Mouse (Mus musculus) MEL (cell line): ENCODE data around the gene Thbs3.
A peak's percentile ranks its signal among the peaks of the same experiment; 100 is the strongest.

Source experiments
- CTCF ChIP-seq, 3 experiments: IDR thresholded peaks in 2 of 3; conservative IDR thresholded peaks in 1 of 3; 2 replicates each; pipeline ENCODE4 v1.5.1; 2011 to 2012; ENCODE audit warnings: low read length in 3 of 3, low read depth in 2 of 3, mild to moderate bottlenecking in 2 of 3, improper control_type of control experiment in 1 of 3, inconsistent platforms in 1 of 3, mixed read lengths in 1 of 3, moderate library complexity in 1 of 3; ENCODE audit not compliant: control insufficient read depth in 1 of 3, insufficient read depth in 1 of 3, poor library complexity in 1 of 3, severe bottlenecking in 1 of 3
- MEF2A ChIP-seq: IDR thresholded peaks from 2 replicates; pipeline ENCODE4 v1.6.1; 2014; ENCODE audit warnings: low read depth, mild to moderate bottlenecking, inconsistent platforms, low read length, improper control_type of control experiment; ENCODE audit not compliant: poor library complexity, insufficient replicate concordance, severe bottlenecking; ENCODE audit errors: extremely low read depth
- MXI1 ChIP-seq: IDR thresholded peaks from 2 replicates; pipeline ENCODE4 v1.6.1; 2011; ENCODE audit warnings: mild to moderate bottlenecking, low read depth, low read length, improper control_type of control experiment
- POLR2A ChIP-seq, 2 experiments: IDR thresholded peaks; 2 replicates each; pipeline ENCODE4 v1.6.1; 2011 to 2012; ENCODE audit warnings: low read length in 2 of 2, mild to moderate bottlenecking in 2 of 2, control low read depth in 1 of 2, improper control_type of control experiment in 1 of 2, low read depth in 1 of 2, moderate library complexity in 1 of 2; ENCODE audit not compliant: control insufficient read depth in 1 of 2, insufficient read depth in 1 of 2, poor library complexity in 1 of 2
- TAL1 ChIP-seq: IDR thresholded peaks from 2 replicates; pipeline ENCODE4 v1.6.1; 2012; ENCODE audit warnings: mild to moderate bottlenecking, inconsistent platforms, low read length, moderate library complexity, mixed read lengths
- TBP ChIP-seq: IDR thresholded peaks from 2 replicates; pipeline ENCODE4 v1.8.0; 2011; ENCODE audit warnings: low read depth, low read length, improper control_type of control experiment

DNA sequence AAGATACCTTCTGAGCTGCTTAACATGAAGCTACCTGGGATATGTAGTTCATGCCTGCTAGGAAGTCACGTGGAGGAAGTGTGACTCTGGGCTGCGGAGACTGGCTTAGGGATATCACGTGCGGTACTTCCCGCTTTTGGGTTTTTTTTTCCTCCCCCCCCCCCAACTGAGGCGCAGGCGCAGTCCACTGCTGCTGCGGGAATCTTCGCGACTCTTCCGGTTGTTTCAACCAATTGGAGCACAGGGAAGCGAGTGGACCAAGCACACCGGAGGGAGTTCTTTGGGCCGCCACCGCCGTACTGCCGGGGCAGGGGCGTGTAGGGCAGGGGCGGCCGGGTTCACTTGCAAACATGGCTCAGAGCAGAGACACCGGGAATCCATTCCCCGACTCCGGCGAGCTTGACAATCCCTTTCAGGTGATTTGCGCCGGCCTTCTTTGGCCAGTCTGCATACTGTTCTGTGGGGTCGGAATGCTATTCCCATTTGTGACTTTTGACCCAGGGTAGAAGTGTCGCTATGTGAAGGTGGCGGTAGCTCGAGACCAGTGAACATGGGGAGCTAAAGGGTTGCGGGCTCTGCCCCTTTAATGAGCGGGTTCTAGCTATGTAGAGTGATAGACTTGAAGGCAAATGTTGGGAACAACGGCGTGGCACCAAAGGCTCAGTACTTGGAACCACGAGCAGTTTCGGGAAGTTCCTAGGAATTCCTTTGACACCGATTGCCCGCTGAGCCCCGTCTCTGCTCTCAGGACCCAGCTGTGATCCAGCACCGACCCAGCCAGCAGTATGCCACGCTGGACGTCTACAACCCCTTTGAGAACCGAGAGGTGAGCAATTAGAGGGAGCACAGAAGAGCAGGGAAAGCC, 37.5 kb upstream of the Thbs3 start, which contains the start of gene Scamp3:
- TF ChIP-seq POLR2A (IDR thresholded peaks at IDR 0.05; ENCODE audit: control insufficient read depth in 1 of 2, insufficient read depth in 1 of 2, low read depth in 1 of 2, low read length in 2 of 2, poor library complexity in 1 of 2) = peak; percentile 87 to 91
- TF ChIP-seq CTCF (IDR thresholded peaks at IDR 0.05 in 2 of 3, conservative IDR thresholded peaks at IDR 0.05 in 1 of 3; ENCODE audit: control insufficient read depth in 1 of 3, insufficient read depth in 1 of 3, low read depth in 2 of 3, low read length in 3 of 3, poor library complexity in 1 of 3, severe bottlenecking in 1 of 3) = 0 out of 6 replicates have a peak, but pooled peaks of 1 of the 3 experiments have one; percentile 5
- no peak for TF ChIP-seq TAL1
- peak; percentile 57 for TF ChIP-seq TBP
- TF ChIP-seq MXI1 = peak; percentile 85
- no peak for TF ChIP-seq MEF2A
